Mouse (Mus musculus) E14TG2a.4 (cell line): ENCODE results near the gene Camkmt.

ENCODE experiments used
- CTCF ChIP-seq: conservative IDR thresholded peaks from 2 replicates; pipeline ENCODE4 v1.5.1; 2014; ENCODE audit warnings: low read length
- NANOG ChIP-seq: IDR thresholded peaks from 2 replicates; pipeline ENCODE4 v1.6.1; 2014; ENCODE audit warnings: borderline replicate concordance, low read length, mixed read lengths
- POU5F1 ChIP-seq: IDR thresholded peaks from 2 replicates; pipeline ENCODE4 v1.6.1; 2014; ENCODE audit warnings: low read length, borderline replicate concordance

GRCm38 (mm10) chr17:85351301-85351700 lies 260.9 kb downstream of the Camkmt start:
- TF ChIP-seq CTCF, result no peak
- no peak for TF ChIP-seq NANOG
- TF ChIP-seq POU5F1, result no peak
